Mouse (Mus musculus) C2C12 (cell line): ENCODE results near the gene 4930558C23Rik. TPM values are rescaled to one million over a fixed set of nuclear protein-coding genes. Genes with fewer than 3 reads are reported as not detected.
A peak's percentile ranks its signal among the peaks of the same experiment; 100 is the strongest.
"Not testable (repeated sequence)": the region's sequence is repeated elsewhere in the genome, so short reads cannot be mapped to it uniquely, and the experiment has no call there.

Source experiments
- H3K27me3 ChIP-seq: one replicate; pipeline ENCODE4 v1.6.1; 2011; ENCODE audit not compliant: control insufficient read depth, insufficient read depth, insufficient read length
- H3K36me3 ChIP-seq: one replicate; pipeline ENCODE4 v1.6.1; 2011; ENCODE audit not compliant: control insufficient read depth, insufficient read depth
- H3K4me3 ChIP-seq: one replicate; pipeline ENCODE4 v1.5.1; 2011; ENCODE audit warnings: mild to moderate bottlenecking, control low read depth; ENCODE audit not compliant: poor library complexity, insufficient read depth, severe bottlenecking
- H3K79me2 ChIP-seq: one replicate; pipeline ENCODE4 v1.6.1; 2011; ENCODE audit not compliant: control insufficient read depth, insufficient read depth
- H3K79me3 ChIP-seq: one replicate; pipeline ENCODE4 v1.6.1; 2011; ENCODE audit warnings: low read depth, control low read depth
- H3ac ChIP-seq: one replicate; pipeline ENCODE3; 2011; ENCODE audit warnings: low read depth; ENCODE audit not compliant: control insufficient read depth, insufficient read length
- CEBPB ChIP-seq: IDR thresholded peaks from one replicate; pipeline ENCODE4 v1.6.1; 2011; ENCODE audit warnings: low read depth, mild to moderate bottlenecking, control low read depth, moderate library complexity
- CTCF ChIP-seq: IDR thresholded peaks from one replicate; pipeline ENCODE4 v1.5.1; 2011; ENCODE audit not compliant: control insufficient read depth, insufficient read depth, insufficient read length
- FOSL1 ChIP-seq: IDR thresholded peaks from one replicate; pipeline ENCODE4 v1.8.0; 2011; ENCODE audit warnings: mild to moderate bottlenecking, low read length; ENCODE audit not compliant: poor library complexity, insufficient read depth, severe bottlenecking
- MAX ChIP-seq: IDR thresholded peaks from one replicate; pipeline ENCODE4 v1.6.1; 2011; ENCODE audit warnings: mild to moderate bottlenecking, control low read depth
- MYOD1 ChIP-seq: IDR thresholded peaks from one replicate; pipeline ENCODE4 v1.6.1; 2011; ENCODE audit warnings: low read depth; ENCODE audit not compliant: control insufficient read depth, insufficient read length
- MYOG ChIP-seq: IDR thresholded peaks from one replicate; pipeline ENCODE4 v1.6.1; 2011; ENCODE audit not compliant: control insufficient read depth, insufficient read length; ENCODE audit errors: extremely low read depth
- USF1 ChIP-seq: IDR thresholded peaks from one replicate; pipeline ENCODE4 v1.6.1; 2011; ENCODE audit warnings: low read depth, mild to moderate bottlenecking, control low read depth, moderate library complexity
- polyA plus RNA-seq: library from polyadenylated mRNA; unstranded; fragments of >200 nt; fragmentation: generic; extraction: Trizol; gene quantifications from one replicate; pipeline ENCODE4 v1.2.1, GENCODE M21; 2012; ENCODE audit warnings: missing spikeins

The 4930558C23Rik gene
- polyA plus RNA-seq, 1 experiment = not detected

GRCm38 (mm10) chr3:95435561-95435960 lies 32.9 kb upstream of the 4930558C23Rik start:
- Histone ChIP-seq H3ac (no peak overlapping the region), H3K4me3 (no peak overlapping the region), H3K79me3 (peaks cover 44% of the 10 kb centered on the region), H3K36me3 (peaks cover 18% of the 10 kb centered on the region), H3K27me3 (no peaks in the 10 kb centered on the region), H3K79me2 (peaks cover 63% of the 10 kb centered on the region)
- TF ChIP-seq MAX = no peak
- no peak for TF ChIP-seq CEBPB
- TF ChIP-seq MYOG = no peak
- no peak for TF ChIP-seq MYOD1
- TF ChIP-seq FOSL1 = no peak
- TF ChIP-seq CTCF = no peak
- TF ChIP-seq USF1 = no peak

- H3K79me3 ChIP-seq = peaks cover 41% of the 10 kb centered on the region
These were observed 32.3 kb upstream of the 4930558C23Rik start for GRCm38 (mm10) chr3:95434983-95435370.

GRCm38 (mm10) chr3:95434136-95434982 lies 31.7 kb upstream of the 4930558C23Rik start, which contains the start of gene Arnt:
Gene Arnt, plus strand, starts transcription at chr3:95434388.
- peaks cover 51% of the 10 kb centered on the region for H3K79me2 ChIP-seq
- no peaks in the 10 kb centered on the region for H3K27me3 ChIP-seq
- peak; percentile 23 for TF ChIP-seq USF1
- TF ChIP-seq FOSL1 = no peak
- no peak for TF ChIP-seq MYOD1
- TF ChIP-seq MAX = peak; percentile 58
- peaks cover 37% of the 10 kb centered on the region for H3K79me3 ChIP-seq
- peak within 1 kb of the TSS; percentile 75 for H3ac ChIP-seq
- peaks cover 18% of the 10 kb centered on the region for H3K36me3 ChIP-seq
- peak within 1 kb of the TSS; percentile 87 for H3K4me3 ChIP-seq

More at GRCm38 (mm10) chr3:95434983-95435370, 32.3 kb upstream of the 4930558C23Rik start:
- H3K79me2 ChIP-seq = peaks cover 57% of the 10 kb centered on the region
- no peaks in the 10 kb centered on the region for H3K27me3 ChIP-seq
- peak overlapping the region; percentile 87 for H3K4me3 ChIP-seq
- H3K36me3 ChIP-seq = peaks cover 18% of the 10 kb centered on the region
- TF ChIP-seq USF1 (no peak), MAX (no peak), MYOD1 (no peak), MYOG (no peak), CEBPB (no peak)
- peak overlapping the region; percentile 21 for H3ac ChIP-seq

- peak overlapping the region; percentile 8 for H3ac ChIP-seq
- TF ChIP-seq CEBPB (no peak), MAX (no peak), MYOD1 (no peak), CTCF (no peak), MYOG (no peak), USF1 (no peak), FOSL1 (no peak)
- peaks cover 41% of the 10 kb centered on the region for H3K79me2 ChIP-seq
- peaks cover 33% of the 10 kb centered on the region for H3K79me3 ChIP-seq
- H3K27me3 ChIP-seq = no peaks in the 10 kb centered on the region
- peaks cover 15% of the 10 kb centered on the region for H3K36me3 ChIP-seq
- H3K4me3 ChIP-seq = peak overlapping the region; percentile 25
These were observed 30.8 kb upstream of the 4930558C23Rik start for GRCm38 (mm10) chr3:95433301-95433915.

GRCm38 (mm10) chr3:95428423-95428822 lies 25.8 kb upstream of the 4930558C23Rik start:
- H3K79me3 ChIP-seq, H3K27me3 ChIP-seq, H3K36me3 ChIP-seq, H3K4me3 ChIP-seq, H3K79me2 ChIP-seq, H3ac ChIP-seq: not testable (repeated sequence)

GRCm38 (mm10) chr3:95427891-95428238 lies 25.2 kb upstream of the 4930558C23Rik start:
- H3K79me3 ChIP-seq, H3K4me3 ChIP-seq, H3K27me3 ChIP-seq, H3K79me2 ChIP-seq, H3K36me3 ChIP-seq: not testable (repeated sequence)
- H3ac ChIP-seq = peak overlapping the region; percentile 56

GRCm38 (mm10) chr3:95427117-95427890 lies 24.7 kb upstream of the 4930558C23Rik start:
- not testable (repeated sequence) for H3K4me3 ChIP-seq, H3K79me3 ChIP-seq, H3K27me3 ChIP-seq, H3ac ChIP-seq, H3K36me3 ChIP-seq, H3K79me2 ChIP-seq

GRCm38 (mm10) chr3:95426476-95426875 lies 23.8 kb upstream of the 4930558C23Rik start:
- not testable (repeated sequence) for H3K79me3 ChIP-seq, H3K79me2 ChIP-seq, H3K36me3 ChIP-seq, H3K4me3 ChIP-seq, H3ac ChIP-seq, H3K27me3 ChIP-seq
